7 mouse cellular contexts compared by ENCODE assay signal in genomic region chr12:13626803-13627706, GRCm38 (mm10).
DNase-seq lines count a peak whose midpoint lies in the region; ATAC-seq lines count a peak whose summit lies in the region.

No protein-coding gene starts in this region.

- H3K9me3 ChIP-seq in forebrain, embryonic 13.5 days (replicated peaks), result no peaks in the 10 kb centered on the region

- WGBS in forebrain, embryonic 13.5 days, result 28% methylated on average over 12 of the region's 12 CpGs

- H3K27ac ChIP-seq in forebrain, embryonic 13.5 days, result no peak overlapping the region

- no peak overlapping the region for H3K4me2 ChIP-seq in forebrain, embryonic 13.5 days

- H3K9ac ChIP-seq in forebrain, embryonic 13.5 days, result no peak overlapping the region

- no peaks in the 10 kb centered on the region for H3K27me3 ChIP-seq in forebrain, embryonic 13.5 days

- H3K4me1 ChIP-seq in forebrain, embryonic 13.5 days, result peaks cover 10% of the 10 kb centered on the region; the same call in 1 of the 2 replicates

- DNase-seq in layer of hippocampus, adult 11-12 months (ENCODE audit: low spot score), result peak; percentile 46
- DNase-seq in layer of hippocampus, adult 9-10 months (ENCODE audit: low spot score), result no peak
- DNase-seq in R1 (ENCODE audit: low read depth, low spot score), result peak; percentile 52
- DNase-seq in mesoderm, embryonic 11.5 days (ENCODE audit: low read depth, low spot score), result peak; percentile 42
- no peak for DNase-seq in urinary bladder, adult 18-20 months (ENCODE audit: low spot score in 2 of 2)
- DNase-seq in Muller cell, postnatal 12 days (ENCODE audit: inconsistent ontology term), result no peak

- no peaks in the 10 kb centered on the region for H3K36me3 ChIP-seq in forebrain, embryonic 13.5 days (ENCODE audit: poor library complexity, severe bottlenecking)

- ATAC-seq in forebrain, embryonic 13.5 days, result peak; percentile 70

- no peak overlapping the region for H3K4me3 ChIP-seq in forebrain, embryonic 13.5 days

Comparison
In these comparisons a context has a peak if more than half of its experiments do, and no peak if none do; other contexts are left out.
1. DNase-seq: peak in layer of hippocampus, adult 11-12 months (single experiment), R1 (single experiment) and mesoderm, embryonic 11.5 days (single experiment); none in layer of hippocampus, adult 9-10 months (single experiment), urinary bladder, adult 18-20 months (0 of 2) and Muller cell, postnatal 12 days (single experiment).